Mouse (Mus musculus): ENCODE data around the gene Zfp697. TPM values are rescaled to one million over a fixed set of nuclear protein-coding genes. Genes with fewer than 3 reads are reported as not detected.
"Not testable (repeated sequence)": the region's sequence is repeated elsewhere in the genome, so short reads cannot be mapped to it uniquely, and the experiment has no call there.

Zfp697 gene
- polyA plus RNA-seq, 1 experiment, result not detected

- WGBS, result 84% methylated on average over 2 of the region's 2 CpGs
- H3K4me1 ChIP-seq (ENCODE audit: control insufficient read depth, insufficient read depth, low read length); H3K4me3 ChIP-seq (ENCODE audit: insufficient read depth, low read depth, low read length); H3K27ac ChIP-seq (ENCODE audit: insufficient read depth, low read depth, low read length): not testable (repeated sequence)
Measured at GRCm38 (mm10) chr3:98567717-98568116, 185.5 kb downstream of the Zfp697 start.

- WGBS, result 86% methylated on average over 1 of the region's 1 CpGs
- H3K27ac ChIP-seq (ENCODE audit: insufficient read depth, low read depth, low read length), result not testable (repeated sequence)
Measured at GRCm38 (mm10) chr3:98581024-98581423, 198.8 kb downstream of the Zfp697 start.

GRCm38 (mm10) chr3:98582202-98582601 is 199.9 kb downstream of the Zfp697 start:
- not testable (repeated sequence) for H3K27ac ChIP-seq (ENCODE audit: insufficient read depth, low read depth, low read length); H3K4me3 ChIP-seq (ENCODE audit: insufficient read depth, low read depth, low read length); H3K4me1 ChIP-seq (ENCODE audit: control insufficient read depth, insufficient read depth, low read length)
- WGBS, result no CpG with 5 or more reads among the region's 1 CpGs

More at GRCm38 (mm10) chr3:98581024-98581423, 198.8 kb downstream of the Zfp697 start:
- not testable (repeated sequence) for H3K4me1 ChIP-seq (ENCODE audit: control insufficient read depth, insufficient read depth, low read length); H3K4me3 ChIP-seq (ENCODE audit: insufficient read depth, low read depth, low read length)

- H3K4me3 ChIP-seq (ENCODE audit: insufficient read depth, low read depth, low read length); H3K4me1 ChIP-seq (ENCODE audit: control insufficient read depth, insufficient read depth, low read length); H3K27ac ChIP-seq (ENCODE audit: insufficient read depth, low read depth, low read length): not testable (repeated sequence)
Measured at GRCm38 (mm10) chr3:98582622-98583021, 200.4 kb downstream of the Zfp697 start.

GRCm38 (mm10) chr3:98587721-98588120 is 205.5 kb downstream of the Zfp697 start:
- WGBS, result 90% methylated on average over 2 of the region's 2 CpGs

GRCm38 (mm10) chr3:98588707-98589106 is 206.4 kb downstream of the Zfp697 start, which contains the start of gene Gm10681:
Gm10681 (minus strand) TSS chr3:98588807.
- H3K4me1 ChIP-seq (ENCODE audit: control insufficient read depth, insufficient read depth, low read length), result no peaks in the 10 kb centered on the region
- H3K27ac ChIP-seq (ENCODE audit: insufficient read depth, low read depth, low read length), result no peak within 1 kb of the TSS
- no peak within 1 kb of the TSS for H3K4me3 ChIP-seq (ENCODE audit: insufficient read depth, low read depth, low read length)
- TF ChIP-seq CTCF (IDR thresholded peaks at IDR 0.05; ENCODE audit: insufficient read depth, low read depth, low read length) (no peak), POLR2A (IDR thresholded peaks at IDR 0.05; ENCODE audit: insufficient read depth, low read depth, low read length) (no peak)

More at GRCm38 (mm10) chr3:98587721-98588120, 205.5 kb downstream of the Zfp697 start:
- no peak overlapping the region for H3K27ac ChIP-seq (ENCODE audit: insufficient read depth, low read depth, low read length)
- no peaks in the 10 kb centered on the region for H3K4me1 ChIP-seq (ENCODE audit: control insufficient read depth, insufficient read depth, low read length)
- TF ChIP-seq CTCF (IDR thresholded peaks at IDR 0.05; ENCODE audit: insufficient read depth, low read depth, low read length) (no peak), POLR2A (IDR thresholded peaks at IDR 0.05; ENCODE audit: insufficient read depth, low read depth, low read length) (no peak)
- no peak overlapping the region for H3K4me3 ChIP-seq (ENCODE audit: insufficient read depth, low read depth, low read length)

- H3K4me1 ChIP-seq (ENCODE audit: control insufficient read depth, insufficient read depth, low read length); H3K4me3 ChIP-seq (ENCODE audit: insufficient read depth, low read depth, low read length); H3K27ac ChIP-seq (ENCODE audit: insufficient read depth, low read depth, low read length): not testable (repeated sequence)
Measured at GRCm38 (mm10) chr3:98613540-98613939, 231.3 kb downstream of the Zfp697 start.

GRCm38 (mm10) chr3:98613963-98614362 is 231.7 kb downstream of the Zfp697 start:
- H3K27ac ChIP-seq (ENCODE audit: insufficient read depth, low read depth, low read length), result no peak overlapping the region
- no peaks in the 10 kb centered on the region for H3K4me1 ChIP-seq (ENCODE audit: control insufficient read depth, insufficient read depth, low read length)
- no peak overlapping the region for H3K4me3 ChIP-seq (ENCODE audit: insufficient read depth, low read depth, low read length)
- TF ChIP-seq POLR2A (IDR thresholded peaks at IDR 0.05; ENCODE audit: insufficient read depth, low read depth, low read length) (no peak), CTCF (IDR thresholded peaks at IDR 0.05; ENCODE audit: insufficient read depth, low read depth, low read length) (no peak)

- WGBS, result 72% methylated on average over 2 of the region's 2 CpGs
Measured at GRCm38 (mm10) chr3:98614406-98614927, 232.2 kb downstream of the Zfp697 start.

GRCm38 (mm10) chr3:98616244-98616643 is 234.0 kb downstream of the Zfp697 start:
- H3K27ac ChIP-seq (ENCODE audit: insufficient read depth, low read depth, low read length); H3K4me1 ChIP-seq (ENCODE audit: control insufficient read depth, insufficient read depth, low read length); H3K4me3 ChIP-seq (ENCODE audit: insufficient read depth, low read depth, low read length): not testable (repeated sequence)
- 35% methylated on average over 2 of the region's 2 CpGs for WGBS

More at GRCm38 (mm10) chr3:98614406-98614927, 232.2 kb downstream of the Zfp697 start:
- not testable (repeated sequence) for H3K27ac ChIP-seq (ENCODE audit: insufficient read depth, low read depth, low read length); H3K4me1 ChIP-seq (ENCODE audit: control insufficient read depth, insufficient read depth, low read length); H3K4me3 ChIP-seq (ENCODE audit: insufficient read depth, low read depth, low read length)

- H3K27ac ChIP-seq (ENCODE audit: insufficient read depth, low read depth, low read length); H3K4me3 ChIP-seq (ENCODE audit: insufficient read depth, low read depth, low read length); H3K4me1 ChIP-seq (ENCODE audit: control insufficient read depth, insufficient read depth, low read length): not testable (repeated sequence)
- 76% methylated on average over 1 of the region's 1 CpGs for WGBS
Measured at GRCm38 (mm10) chr3:98616786-98617185, 234.5 kb downstream of the Zfp697 start.

Data from olfactory bulb, adult 2 months (tissue).